Mouse (Mus musculus): ENCODE data around the gene Ica1.

Gene Ica1

GRCm38 (mm10) chr6:8778296-8778649, at the start of gene Ica1:
TSS of gene Ica1 (minus strand) at chr6:8778488.
- in situ Hi-C loops (cut with MboI, MseI), result no loop called here

- in situ Hi-C loops (cut with MboI, MseI), result loop anchor here (10.0 kb wide), 1 partner anchor 135 kb away; no protein-coding TSS in a partner anchor
These were observed 41.6 kb upstream of the Ica1 start for GRCm38 (mm10) chr6:8819866-8820265.

GRCm38 (mm10) chr6:8814332-8815002, 36.2 kb upstream of the Ica1 start:
- in situ Hi-C loops (cut with MboI, MseI), result loop anchor here (10.0 kb wide), 1 partner anchor 130 kb away; no protein-coding TSS in a partner anchor

GRCm38 (mm10) chr6:8802561-8803150, 24.4 kb upstream of the Ica1 start:
- in situ Hi-C loops (cut with MboI, MseI), result no loop called here

GRCm38 (mm10) chr6:8792385-8792784, 14.1 kb upstream of the Ica1 start:
- in situ Hi-C loops (cut with MboI, MseI), result no loop called here

GRCm38 (mm10) chr6:8791781-8792180, 13.5 kb upstream of the Ica1 start:
- in situ Hi-C loops (cut with MboI, MseI), result no loop called here

- in situ Hi-C loops (cut with MboI, MseI), result no loop called here
These were observed 2.3 kb upstream of the Ica1 start for GRCm38 (mm10) chr6:8780618-8781017.

- in situ Hi-C loops (cut with MboI, MseI), result no loop called here
These were observed 635 bp downstream of the Ica1 start for GRCm38 (mm10) chr6:8777411-8778295.

GRCm38 (mm10) chr6:8771539-8771938, 6.7 kb downstream of the Ica1 start:
- in situ Hi-C loops (cut with MboI, MseI), result no loop called here

- in situ Hi-C loops (cut with MboI, MseI), result no loop called here
These were observed 7.9 kb downstream of the Ica1 start for GRCm38 (mm10) chr6:8770341-8770740.

- in situ Hi-C loops (cut with MboI, MseI), result no loop called here
These were observed 8.5 kb downstream of the Ica1 start for GRCm38 (mm10) chr6:8769803-8770202.

GRCm38 (mm10) chr6:8766652-8767051, 11.6 kb downstream of the Ica1 start:
- in situ Hi-C loops (cut with MboI, MseI), result no loop called here

- in situ Hi-C loops (cut with MboI, MseI), result no loop called here
These were observed 12.5 kb downstream of the Ica1 start for GRCm38 (mm10) chr6:8765801-8766200.

- in situ Hi-C loops (cut with MboI, MseI), result no loop called here
These were observed 13.2 kb downstream of the Ica1 start for GRCm38 (mm10) chr6:8765064-8765463.

- in situ Hi-C loops (cut with MboI, MseI), result no loop called here
These were observed 17.5 kb downstream of the Ica1 start for GRCm38 (mm10) chr6:8760708-8761294.

- in situ Hi-C loops (cut with MboI, MseI), result no loop called here
These were observed 18.4 kb downstream of the Ica1 start for GRCm38 (mm10) chr6:8759901-8760300.

GRCm38 (mm10) chr6:8755760-8756276, 22.5 kb downstream of the Ica1 start:
- in situ Hi-C loops (cut with MboI, MseI), result no loop called here

GRCm38 (mm10) chr6:8754486-8754885, 23.8 kb downstream of the Ica1 start:
- in situ Hi-C loops (cut with MboI, MseI), result no loop called here

- in situ Hi-C loops (cut with MboI, MseI), result no loop called here
These were observed 24.6 kb downstream of the Ica1 start for GRCm38 (mm10) chr6:8753723-8754036.

- in situ Hi-C loops (cut with MboI, MseI), result no loop called here
These were observed 25.1 kb downstream of the Ica1 start for GRCm38 (mm10) chr6:8752984-8753722.

- in situ Hi-C loops (cut with MboI, MseI), result no loop called here
These were observed 33.4 kb downstream of the Ica1 start for GRCm38 (mm10) chr6:8744886-8745285.

Data from T-helper 2 cell (primary cell).